Mouse (Mus musculus) adrenal gland, adult 8-10 months (tissue): ENCODE data around the gene Rpl14. TPM values are rescaled to one million over a fixed set of nuclear protein-coding genes. Genes with fewer than 3 reads are reported as not detected.

ENCODE experiments used
- DNase-seq: peaks from one replicate; pipeline ENCODE4 v3.0.0; 2022
- total RNA-seq, 4 experiments: library from RNA; stranded (reverse); gene quantifications; 2 replicates each; pipeline ENCODE4 v1.2.4; 2022

The Rpl14 gene
- total RNA-seq, 4 experiments from 2014 or later, result 496 to 577 (median 521) TPM

DNA sequence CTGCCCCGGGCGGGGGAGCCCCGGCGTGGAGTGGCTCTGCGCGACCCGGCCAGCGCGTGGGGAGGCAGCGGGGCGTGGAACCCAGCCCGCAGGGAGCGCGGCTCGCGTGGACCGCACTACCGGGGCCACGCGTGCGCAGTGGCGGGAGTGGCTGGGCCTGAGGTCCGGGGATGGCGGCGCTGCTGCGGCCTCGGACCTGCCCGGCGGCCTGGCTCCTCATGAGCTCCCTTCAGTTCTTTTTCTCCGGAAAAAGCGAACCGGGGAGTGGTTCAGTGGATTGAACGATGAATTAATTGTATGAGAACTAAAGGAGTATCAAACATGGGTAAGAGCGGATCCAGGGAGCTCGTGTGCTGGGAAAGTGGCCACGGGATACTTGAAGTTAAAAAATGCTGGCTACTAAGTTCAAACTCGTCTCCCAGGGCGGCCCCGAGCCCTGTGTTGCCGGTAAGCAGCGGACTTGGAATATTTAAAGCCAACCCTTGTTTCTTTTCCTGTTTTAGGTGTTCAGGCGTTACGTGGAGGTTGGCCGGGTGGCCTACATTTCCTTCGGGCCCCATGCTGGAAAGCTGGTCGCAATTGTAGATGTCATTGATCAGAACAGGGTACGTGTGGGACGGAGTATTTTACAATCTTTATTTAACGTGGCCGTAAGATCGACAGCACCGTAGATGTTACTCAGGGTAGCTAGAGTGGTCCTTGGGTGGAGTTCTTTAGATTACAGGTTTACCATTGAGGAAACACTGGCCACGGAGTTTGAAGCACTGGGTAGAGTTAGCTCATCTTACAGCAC lies 545 bp downstream of the Rpl14 start:
- no peak for DNase-seq

DNA sequence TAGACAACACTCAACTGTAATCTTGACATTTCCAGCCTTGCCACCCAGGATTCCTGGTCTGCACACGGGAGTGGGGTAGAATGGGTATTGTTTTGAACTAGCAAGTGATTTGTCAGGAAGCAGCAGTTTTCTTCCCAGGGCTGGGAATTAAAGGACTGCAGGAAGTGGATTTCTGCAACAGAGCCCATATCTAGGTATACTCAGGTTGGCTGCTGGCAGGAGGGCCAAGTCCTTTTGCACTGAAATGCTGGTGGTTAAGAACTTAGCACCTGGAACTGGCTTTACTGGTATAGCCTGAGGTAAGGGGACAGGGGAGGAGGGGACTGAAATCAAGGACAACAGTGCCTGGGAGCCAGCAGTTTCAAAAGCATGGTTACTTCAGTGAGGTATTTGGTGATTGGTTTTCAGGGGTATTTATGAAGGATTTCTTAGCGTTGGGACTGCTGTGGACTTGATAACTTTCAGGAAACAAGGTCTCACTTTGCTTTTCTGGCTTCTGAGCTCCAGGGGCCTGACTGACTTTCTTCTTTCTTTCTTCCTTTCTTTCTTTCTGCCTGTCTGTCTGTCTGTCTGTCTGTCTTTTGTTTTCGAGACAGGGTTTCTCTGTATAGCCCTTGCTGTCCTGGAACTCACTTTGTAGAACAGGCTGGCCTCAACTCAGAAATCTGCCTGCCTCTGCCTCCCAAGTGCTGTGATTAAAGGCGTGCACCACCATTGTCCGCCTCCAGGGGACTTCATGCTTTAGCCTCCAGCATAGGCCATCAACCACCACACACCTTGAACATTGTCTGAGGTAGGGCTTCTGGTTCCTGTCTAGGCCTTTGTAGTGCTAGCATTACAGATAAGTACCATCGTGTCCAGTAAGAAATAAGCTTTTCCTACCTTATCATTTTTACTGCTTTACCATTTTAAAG lies 4.8 kb downstream of the Rpl14 start:
- no peak for DNase-seq

DNA sequence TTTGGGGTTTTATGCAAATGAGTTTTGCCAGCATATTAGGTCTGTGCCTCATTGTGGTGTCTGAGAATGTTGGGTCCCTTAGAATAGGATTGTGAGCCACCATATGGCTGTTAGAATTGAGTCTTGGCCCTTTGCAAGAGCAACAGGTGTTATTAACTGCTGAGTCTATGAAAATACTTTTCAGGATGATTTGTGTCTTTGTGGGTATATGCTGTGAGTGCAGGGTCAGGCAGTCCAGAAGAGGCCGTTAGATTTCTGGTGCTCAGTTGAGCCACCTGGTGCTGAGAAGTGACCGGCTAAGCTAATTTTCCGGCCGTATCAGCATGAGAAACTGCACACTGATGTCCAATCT lies 5.4 kb downstream of the Rpl14 start:
- no peak for DNase-seq

DNA sequence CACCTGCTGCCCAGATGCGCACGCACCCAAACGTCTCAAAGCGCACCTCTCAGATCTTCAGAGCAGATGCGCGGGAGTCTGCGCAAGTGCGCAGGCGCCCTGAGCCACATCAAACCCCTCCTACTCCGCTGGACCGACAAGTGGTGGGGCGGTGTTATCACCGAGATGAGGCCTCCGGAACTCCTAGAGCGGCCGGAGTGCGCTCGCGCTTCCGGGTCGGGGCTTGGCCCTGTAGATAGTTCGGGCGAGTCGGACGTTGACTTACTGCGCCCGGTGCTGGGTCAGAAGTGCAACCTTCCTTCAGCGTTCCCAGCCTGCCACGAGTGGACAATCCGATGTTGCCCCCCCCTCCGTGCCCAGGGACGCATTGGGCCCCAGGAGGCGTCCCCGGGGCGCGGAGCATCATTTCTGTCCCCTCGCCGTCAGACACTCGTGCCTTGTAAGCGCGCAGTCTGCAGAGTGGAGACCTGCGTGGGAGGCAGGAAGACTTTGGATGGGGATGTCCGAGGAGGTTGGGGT lies 5.9 kb downstream of the Rpl14 start:
- DNase-seq, result peak; percentile 86

DNA sequence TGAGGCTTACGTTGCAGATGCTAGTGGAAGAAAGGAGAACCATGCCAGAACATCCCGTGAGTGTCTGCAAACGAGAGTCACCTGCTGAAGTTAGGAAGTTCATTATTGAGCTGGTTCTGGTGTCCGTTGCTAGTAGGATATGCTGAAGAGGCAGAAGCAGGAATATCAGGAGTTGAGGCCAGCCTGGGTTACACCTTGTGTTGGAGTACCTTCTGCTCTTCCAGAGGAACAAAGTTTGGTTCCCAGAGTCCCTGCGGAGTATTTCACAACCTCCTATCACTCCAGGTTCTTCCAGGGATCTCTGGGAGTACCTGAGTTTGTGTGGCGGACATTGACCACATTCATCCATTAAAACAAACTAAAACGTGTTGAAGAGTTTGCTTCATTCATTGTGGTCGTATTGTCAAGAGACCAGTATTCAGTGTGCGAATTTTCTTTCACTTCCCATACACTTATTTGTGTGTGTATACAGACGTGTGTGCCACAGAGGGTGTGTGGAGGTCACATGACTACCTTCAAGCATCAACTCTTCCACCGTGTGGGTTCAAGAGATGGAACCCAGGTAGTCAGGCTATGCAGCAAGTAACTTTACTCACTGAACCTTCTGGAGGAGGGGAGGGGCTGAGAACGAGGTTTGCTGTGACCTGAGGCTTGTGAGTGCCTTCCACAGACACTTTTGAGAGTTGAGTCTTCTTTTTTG lies 6.6 kb downstream of the Rpl14 start:
- DNase-seq, result no peak

DNA sequence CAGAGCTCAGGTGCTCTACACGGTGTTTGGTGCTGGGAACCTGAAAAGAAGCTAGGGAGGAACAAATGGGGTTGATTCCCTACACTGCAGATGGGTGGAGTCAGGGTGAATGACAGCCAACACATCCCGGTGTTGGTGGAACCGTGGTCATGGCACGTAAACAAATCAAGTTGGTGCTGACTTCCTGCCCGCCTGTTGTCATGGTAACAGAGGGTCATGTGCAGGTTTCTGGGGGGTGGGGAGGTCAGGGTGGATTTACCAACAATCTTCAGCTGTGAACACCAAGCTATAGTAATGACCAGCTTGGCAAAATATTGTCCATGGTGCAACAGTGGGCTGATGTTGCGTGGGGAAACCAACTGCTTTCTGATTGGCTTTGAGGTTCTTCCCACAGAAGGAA lies 7.5 kb downstream of the Rpl14 start:
- no peak for DNase-seq

DNA sequence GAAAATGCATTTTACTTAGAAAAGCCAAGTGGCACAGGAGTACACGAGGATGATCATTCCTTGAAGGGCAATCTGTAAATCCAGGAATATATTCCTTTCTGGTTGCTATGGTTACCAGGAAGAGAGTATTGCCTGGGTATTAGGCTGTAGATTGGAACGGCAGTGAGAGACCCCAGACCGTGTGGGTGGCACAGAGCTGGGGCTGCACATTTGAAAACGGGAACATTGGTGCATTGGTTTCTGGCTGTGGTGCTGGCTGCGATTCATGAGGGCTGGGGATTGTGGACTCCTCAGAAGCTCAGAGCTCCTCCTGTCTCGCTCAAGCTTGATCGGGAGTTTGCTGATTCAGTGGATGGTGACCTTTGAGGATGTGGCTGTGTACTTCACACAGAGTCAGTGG lies 8.6 kb downstream of the Rpl14 start:
- no peak for DNase-seq

DNA sequence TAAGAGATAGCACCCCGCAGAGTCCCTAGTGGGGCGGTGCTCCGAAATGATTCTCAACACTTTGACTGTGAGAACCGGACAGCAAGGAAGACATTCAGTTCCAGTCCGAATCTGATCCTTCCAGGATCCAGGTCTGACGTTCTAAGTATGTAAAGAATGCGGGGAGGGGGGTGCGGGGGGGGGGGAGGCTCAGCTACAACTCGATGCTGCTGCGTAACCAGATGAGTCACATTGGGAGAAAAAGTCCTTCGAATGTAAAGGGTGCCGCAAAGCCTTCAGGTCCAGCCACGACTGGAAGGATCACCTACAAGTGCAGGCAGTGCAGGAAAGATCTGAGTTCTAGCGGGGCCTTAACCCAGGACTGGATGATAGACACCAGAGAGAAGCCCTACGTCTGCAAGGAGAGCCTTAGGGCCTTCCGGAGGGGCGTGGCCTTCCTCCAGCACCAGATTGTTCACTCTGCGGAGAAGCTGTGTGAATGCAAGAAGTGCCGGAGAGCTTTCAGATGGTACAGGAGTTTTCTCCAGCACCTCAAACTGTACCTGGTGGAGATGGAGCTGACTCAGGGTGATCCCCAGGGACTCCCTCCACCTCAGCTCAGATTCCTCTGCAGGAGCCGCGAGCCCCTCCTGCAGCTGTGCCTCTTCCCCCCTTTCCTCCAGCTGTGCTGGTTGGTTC lies 10.8 kb downstream of the Rpl14 start:
- DNase-seq, result no peak

DNA sequence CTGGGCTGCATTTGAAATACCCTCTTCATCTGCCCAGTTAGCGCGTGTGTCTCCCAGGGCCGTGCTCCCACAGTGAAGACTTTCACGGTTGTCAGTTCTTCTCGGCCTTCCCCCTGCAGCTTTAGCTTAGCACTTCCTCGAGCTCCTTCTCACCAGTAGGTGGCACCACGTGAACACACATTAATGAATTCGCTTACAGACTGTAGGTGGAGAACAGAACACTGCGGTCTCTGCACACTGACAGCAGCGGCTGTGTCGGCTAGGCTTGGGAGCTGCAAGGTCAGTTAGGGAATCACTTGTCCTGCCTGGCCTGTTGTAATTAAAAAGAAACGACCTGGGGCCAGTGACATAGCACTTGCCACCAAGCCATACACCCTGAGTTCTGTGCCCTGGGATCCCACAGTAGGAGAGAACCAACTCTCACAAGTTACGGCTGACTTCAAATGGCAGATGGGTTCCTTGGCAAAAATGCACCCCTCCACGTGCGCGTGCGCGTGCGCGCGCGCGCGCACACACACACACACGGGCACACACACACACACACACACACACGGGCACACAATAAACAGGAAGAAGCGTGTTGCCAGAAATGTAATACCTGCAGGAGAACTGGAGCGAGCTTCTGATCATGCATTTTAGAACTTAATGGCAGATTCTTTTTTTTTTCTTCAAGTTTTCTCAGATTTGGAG lies 11.5 kb downstream of the Rpl14 start:
- peak; percentile 79 for DNase-seq

DNA sequence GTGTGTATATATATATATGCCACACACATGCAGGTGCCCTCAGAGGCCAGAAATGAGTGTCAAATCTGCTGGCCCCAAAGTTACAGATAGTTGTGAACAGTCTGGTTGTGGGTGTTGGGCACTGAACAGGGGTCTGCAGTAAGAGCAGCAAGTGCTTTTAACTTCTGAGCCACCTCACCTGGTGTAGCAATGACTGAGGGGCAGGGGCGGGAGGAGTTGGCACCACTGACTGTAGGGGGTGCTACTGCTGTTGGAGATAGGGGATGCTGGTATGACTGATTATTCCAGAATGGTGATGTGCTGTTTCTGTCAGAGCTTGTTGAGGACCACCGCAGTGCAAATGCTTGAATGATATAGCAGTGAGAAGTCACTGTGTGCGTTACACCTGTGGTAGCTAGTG lies 12.1 kb downstream of the Rpl14 start:
- DNase-seq, result no peak

DNA sequence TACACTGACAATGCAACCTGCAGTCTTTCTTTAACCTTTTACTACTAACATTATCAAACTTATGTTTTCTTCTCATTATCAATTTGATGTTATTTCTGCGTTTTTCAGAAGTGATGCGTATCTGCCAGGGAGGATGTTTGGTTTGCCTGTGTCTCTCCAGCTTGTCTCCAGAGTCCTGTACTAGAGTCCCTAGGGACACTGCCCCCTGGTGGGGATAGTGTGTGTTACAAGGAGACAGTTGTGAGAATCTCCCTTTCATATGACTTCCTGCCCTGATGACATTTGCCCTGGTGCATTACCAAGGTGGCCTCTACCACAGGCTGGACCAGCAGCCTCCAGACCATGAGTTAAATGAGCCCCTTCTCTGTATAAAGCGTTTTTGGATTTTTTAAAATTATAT lies 15.3 kb downstream of the Rpl14 start:
- DNase-seq, result no peak

DNA sequence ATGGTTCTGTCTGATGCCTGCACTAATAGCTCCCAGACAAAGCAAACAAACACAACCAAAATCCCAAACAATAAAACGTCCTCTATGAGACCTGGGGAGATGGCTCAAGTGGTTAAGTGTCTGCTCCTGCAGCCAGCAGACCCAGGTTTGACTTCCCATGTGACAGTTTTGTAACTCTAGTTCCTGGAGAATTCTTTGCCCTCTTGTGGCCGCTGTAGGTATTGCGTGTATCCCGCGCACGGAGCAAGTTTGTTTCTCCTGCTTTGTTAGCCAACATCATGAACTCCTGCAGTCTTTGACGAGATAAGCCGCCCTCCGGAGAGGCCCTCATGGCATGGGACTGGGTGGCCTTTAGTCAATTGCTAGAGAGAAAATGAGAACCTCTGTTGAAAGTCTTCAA lies 20.2 kb downstream of the Rpl14 start:
- DNase-seq, result no peak

DNA sequence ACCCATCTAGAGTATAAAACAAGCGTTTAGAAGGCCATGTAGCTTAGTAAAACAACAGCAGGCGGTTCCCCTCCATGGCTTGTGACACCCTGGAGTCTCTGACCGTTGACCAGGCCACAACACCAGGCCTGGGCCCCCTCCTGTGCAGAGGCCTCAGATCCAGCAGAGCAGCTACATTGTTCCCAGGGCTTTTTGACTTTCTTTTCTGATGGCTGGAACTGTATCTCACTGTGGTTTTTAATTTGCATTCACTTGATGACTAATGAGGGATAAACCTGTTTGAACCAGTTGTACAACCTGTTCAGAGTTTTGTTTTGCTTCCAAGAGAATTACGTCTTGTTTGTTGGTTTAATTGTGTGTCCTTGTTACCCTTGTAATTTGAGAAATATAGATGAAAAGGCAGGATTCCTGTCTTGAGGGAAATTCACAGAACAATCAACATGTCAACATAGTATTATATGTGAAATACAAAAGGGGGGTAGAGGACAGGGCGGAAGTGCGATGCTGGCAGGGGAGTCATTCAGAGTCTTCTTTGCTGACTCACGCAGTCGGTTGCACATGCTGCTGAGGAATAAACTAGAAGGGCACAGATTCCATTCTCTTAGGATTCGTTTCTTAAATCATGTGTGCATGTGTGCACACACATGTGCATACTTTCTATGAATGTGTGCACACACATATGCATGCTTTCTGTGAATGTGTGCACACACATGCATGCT lies 22.3 kb downstream of the Rpl14 start:
- no peak for DNase-seq

DNA sequence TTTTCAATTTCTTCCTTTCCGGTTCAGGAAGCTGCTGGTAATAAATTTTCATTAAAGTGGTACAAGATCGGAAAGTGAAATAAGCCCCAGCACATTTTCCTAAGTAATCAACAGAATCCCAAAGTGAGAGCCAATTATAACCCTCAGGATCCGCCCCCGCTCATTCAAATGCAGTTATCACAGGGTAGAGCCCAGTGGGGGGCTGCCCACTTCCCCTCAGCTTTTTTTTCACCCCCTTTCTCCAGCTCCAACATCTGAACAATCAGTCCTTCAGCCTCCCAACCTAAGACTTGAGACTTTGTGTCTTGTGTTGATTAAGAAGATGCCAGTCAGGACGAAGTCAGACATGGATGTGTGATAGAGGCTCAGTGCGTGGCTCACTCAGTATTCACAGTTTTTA lies 23.6 kb downstream of the Rpl14 start:
- DNase-seq, result no peak

DNA sequence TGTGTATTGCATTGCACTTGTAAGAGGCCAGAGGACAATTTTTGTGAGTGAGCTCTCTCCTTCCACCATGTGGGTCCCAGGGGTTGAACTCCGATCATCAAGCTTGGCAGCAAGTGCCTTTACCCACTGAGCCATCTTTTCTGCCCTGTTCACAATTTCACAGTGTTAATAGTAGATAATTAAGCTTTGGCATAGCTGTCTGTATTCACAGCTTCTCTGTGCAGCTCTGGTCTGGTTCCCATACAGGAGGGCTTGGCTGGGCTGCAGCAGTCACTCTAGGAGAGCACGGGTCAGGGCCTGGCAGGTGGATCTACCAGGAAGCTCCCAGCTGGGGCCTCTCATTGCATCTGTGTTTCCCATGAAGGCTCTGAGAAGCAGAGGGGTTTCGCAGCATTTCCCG lies 24.1 kb downstream of the Rpl14 start:
- no peak for DNase-seq

DNA sequence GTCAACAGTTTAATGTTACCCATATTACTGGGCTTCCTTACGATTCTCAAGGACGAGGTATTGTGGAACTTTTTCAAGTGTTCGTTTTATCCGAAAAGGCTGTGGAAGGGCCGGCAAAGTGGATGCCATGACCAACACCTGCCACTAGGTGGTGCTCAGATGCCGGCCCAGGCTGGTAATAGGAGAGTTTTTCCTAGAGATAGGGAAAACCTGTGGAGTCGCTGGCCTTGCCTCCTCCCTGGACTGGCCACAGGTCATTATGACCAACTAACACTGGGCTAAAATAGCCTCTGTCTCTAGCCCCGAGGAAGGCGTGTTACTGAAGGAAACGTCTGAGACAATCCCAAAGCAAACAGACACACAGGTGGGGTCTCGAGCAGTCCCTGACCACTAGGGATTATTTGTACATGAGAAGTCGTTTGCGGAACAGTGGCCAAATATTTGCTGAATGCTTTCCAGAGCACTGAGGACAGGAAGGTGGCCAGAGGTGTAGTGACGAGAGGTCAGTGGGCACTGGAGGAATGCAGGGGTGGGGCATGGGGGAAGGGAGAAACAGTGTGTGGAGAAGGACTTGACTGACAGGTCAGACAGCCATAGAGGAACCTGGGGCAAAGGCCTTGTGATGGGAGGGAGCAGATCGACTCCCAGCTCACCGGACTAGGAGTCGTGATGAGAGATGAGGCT lies 30.4 kb downstream of the Rpl14 start:
- peak; percentile 50 for DNase-seq

DNA sequence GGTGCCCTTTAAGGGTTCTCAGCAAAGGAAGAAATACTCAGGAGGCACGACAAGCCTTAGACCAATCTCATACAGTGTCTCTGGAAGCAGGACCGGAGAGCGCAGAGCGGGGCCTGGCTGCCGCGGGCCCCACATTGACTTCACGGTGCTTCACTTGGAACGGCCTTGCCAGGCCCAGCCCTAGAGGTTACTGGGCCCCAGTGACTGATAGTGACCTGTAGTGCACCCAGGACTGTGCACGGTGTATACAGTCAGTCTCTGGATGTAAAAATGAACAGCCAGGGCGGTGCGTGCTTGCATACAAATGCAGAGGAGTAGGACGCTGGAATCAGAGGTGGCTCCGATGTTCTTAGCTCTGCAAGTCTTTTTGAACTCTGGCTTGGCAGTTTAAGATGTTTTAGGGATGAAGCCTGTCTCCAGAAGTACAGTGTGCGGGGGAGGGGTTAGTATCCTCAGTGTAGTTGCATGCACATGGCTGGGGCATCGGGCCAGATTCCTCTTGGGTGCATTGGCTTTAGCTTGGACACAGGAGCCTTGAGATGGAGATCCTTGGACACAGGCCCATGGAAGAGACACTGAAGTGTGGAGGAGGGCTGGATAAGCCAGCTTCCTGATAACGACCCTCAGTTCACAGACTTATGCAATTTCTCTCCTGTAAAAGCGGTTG lies 31.1 kb downstream of the Rpl14 start:
- DNase-seq, result peak; percentile 45

DNA sequence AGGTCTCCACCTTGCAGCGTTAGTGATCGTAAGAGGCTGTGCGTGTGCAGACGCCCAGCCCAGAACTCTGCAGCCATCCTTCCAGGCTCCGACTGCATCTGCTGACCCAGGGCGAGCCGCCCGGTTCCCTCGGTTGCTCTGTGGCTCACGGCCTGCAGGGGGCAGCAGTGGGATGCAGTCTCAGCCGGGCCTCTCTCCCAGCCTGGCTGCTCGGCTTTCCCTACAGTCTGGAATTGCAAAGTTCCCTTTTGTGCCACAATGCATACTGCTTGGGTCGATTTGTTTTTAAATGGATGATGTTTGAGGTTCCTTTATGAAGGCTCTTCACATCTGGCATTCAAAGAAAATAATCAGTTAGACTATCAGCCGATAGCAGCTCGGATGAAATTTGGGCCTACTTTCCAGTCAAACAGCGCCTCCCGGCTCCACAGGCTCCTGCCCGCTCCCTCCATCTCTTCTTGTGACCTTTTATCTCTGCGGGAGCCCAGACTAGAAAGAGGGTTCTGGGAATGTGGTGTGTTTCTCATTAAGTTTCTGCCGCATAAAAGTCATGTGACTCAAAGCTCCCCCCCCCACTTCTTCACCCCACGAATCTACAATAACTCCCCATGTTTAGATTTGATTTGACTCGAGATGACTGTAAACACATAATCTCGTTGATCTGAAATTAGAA lies 31.7 kb downstream of the Rpl14 start:
- DNase-seq, result peak; percentile 75

DNA sequence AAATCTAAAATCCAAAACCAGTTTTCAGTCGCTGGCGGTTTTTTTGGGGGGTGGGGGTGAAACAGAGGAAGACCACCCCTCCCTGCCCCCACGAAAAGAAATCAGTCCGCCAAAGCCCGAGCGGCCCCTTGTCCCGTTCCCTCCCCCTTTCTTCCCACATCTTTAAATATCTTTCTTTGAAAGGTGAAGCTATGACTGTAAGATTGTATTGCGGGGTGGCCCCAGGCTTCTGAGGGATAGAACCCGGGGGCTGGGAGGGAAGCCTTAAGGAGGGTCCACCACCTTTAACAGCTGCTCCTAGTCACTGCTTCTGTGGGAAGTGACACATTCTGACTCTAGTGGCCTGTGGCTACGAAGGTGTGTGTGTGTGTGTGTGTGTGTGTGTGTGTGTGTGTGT lies 32.3 kb downstream of the Rpl14 start:
- no peak for DNase-seq
